Mouse (Mus musculus) neutrophil, adult 5-6 weeks (primary cell): ENCODE results near the gene Ccdc87. TPM values are rescaled to one million over a fixed set of nuclear protein-coding genes. Genes with fewer than 3 reads are reported as not detected.
"Not testable (repeated sequence)": the region's sequence is repeated elsewhere in the genome, so short reads cannot be mapped to it uniquely, and the experiment has no call there.

Source experiments
- ATAC-seq: fragments of 151-379, 151-347 bp; 2 replicates; pipeline ENCODE4 v1.8.0; 2017; ENCODE audit warnings: mild to moderate bottlenecking, moderate TSS enrichment; ENCODE audit not compliant: insufficient number of reproducible peaks, poor library complexity, low FRiP score, severe bottlenecking; ENCODE audit errors: extremely low read depth
- total RNA-seq: library from RNA; stranded (forward); fragments of 200-1000 nt; gene quantifications from 2 replicates; pipeline ENCODE4 v1.2.3, GENCODE M21; 2017

The Ccdc87 gene
- total RNA-seq, 1 experiment from 2014 or later = not detected

DNA sequence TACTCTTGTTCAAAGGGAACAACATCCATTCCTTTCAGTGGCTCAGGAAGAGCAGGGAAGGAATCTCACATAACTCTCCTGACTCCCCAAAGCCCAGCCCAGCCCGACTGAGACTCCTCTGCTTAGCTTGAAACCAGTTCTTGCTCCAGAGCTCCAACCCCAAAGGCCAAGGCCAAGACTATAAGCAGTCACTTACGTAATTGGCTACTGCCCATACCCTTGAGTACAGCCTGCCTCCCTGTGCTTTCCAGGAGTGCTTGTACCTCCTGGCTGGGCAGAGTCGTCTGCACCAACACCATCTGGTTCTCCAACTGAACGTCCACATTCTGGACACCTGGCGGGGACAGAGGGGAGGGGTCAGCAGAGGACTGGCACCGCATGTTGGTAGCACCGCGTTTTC, 5.2 kb upstream of the Ccdc87 start:
- no peak for ATAC-seq

- ATAC-seq = no peak
These were observed 3.1 kb upstream of the Ccdc87 start for GRCm38 (mm10) chr19:4836096-4836495.

DNA sequence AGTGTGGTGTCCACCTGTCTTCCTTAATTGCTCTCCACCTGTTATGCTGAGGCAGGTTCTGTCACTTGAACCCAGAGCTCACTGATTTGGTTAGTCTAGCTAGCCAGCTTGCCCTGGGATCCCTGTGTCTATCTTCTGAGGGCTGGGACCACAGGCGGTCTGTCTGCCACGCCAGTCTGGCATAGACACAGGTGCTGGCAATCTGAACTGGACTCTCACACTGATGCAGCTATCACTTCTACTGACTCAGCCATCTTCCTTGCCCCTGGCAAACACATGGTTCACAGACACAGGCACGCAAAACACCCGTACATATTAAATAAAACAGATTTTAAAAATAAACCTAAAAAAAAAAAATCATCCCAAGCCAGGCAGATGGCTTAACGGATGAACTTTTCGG, 2.1 kb upstream of the Ccdc87 start:
- no peak for ATAC-seq

GRCm38 (mm10) chr19:4838526-4839140, 533 bp upstream of the Ccdc87 start:
- no peak for ATAC-seq

DNA sequence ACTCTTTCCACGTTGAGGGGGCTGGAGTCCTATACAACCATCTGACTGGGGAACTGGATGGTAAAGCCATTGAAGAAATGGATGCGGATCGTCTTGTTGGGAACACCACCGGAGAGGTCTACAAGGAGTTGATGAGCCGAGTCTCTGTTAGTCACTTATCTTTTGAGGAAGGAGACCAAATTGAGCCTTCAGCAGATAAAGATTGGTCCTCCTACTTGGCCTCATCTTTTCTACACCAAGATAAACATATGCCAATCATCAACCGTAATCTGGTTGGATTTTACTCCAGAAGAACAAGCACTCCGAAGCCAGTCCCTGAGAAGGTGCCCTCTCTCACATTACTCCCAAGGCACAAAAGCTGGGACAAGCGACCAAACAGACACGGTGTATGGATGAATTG, 1.7 kb downstream of the Ccdc87 start:
- ATAC-seq = no peak

GRCm38 (mm10) chr19:4842611-4843010, 3.4 kb downstream of the Ccdc87 start:
- ATAC-seq = no peak

DNA sequence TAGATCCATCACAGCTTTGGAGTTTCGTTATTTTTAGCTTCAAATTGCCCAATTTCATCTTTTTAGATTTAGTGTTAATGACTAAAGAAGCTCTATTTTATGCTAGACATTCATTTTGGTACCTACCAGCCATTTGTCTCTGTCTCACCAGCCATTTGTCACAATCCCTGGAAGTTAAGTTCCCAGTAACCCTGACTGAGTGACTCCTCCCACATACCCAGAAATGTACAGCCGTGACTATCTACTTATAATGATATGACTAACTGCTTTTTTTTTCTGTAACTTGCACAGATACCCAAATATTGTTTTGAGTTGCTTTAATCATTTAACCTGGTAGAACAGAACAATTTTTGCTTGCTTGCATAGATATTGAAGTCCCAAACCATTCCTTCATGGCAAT, 6.7 kb downstream of the Ccdc87 start:
- no peak for ATAC-seq

DNA sequence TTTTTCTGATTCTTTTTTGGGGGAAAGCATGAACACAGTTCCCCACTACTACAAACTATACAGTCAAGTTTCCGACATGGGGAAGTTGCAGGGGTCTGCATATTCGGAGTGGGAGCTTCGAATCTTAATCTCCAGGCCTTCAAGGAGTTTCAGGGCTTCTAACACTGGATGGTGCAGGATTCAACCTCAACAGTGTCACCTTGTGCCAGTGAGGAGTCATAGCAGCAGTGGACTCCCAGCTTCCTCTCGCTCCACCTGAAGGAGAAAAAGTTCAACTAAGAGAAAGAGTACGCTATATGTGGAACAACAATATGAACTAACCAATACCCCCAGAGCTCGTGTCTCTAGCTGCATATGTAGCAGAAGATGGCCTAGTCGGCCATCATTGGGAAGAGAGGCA, 8.3 kb downstream of the Ccdc87 start:
- no peak for ATAC-seq

DNA sequence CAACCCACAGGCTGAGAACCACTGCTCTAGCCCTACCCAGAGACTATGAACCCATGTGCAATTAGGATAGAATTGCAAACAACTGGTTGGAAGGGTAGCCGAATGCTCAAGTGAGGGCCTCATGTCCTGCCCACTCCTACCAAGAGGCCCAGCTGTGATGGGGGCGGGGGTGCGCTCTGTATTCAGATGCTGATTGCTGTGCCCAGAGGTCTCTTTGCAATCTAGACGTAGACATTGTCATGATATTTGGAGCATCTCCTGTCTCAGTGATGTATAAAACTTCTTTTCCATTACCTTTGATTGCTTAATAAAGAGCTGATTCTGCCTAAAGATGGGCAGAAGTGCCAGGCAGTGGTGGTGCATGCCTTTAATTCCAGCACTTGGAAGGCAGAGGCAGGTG, 10.6 kb downstream of the Ccdc87 start:
- no peak for ATAC-seq

DNA sequence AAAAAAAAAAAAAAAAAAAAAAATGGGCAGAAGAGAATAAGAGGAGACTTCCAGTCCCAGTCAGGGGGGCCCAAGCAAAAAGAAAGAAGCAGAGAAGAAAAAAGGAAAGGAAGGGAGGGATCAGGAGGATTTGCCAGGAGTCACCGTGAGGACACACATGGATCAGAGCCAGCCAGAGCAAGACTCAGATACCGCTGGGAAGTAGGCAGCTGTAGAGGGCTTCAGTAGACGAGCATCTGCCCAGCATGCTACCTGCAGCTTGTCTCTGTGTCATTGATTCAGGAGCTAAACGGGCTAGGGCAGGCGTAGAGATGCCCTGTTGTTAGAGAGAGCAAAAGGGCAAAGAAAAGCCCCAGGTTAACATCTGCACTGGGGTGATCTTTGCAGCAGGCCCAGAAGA, 11.1 kb downstream of the Ccdc87 start:
- ATAC-seq = no peak

DNA sequence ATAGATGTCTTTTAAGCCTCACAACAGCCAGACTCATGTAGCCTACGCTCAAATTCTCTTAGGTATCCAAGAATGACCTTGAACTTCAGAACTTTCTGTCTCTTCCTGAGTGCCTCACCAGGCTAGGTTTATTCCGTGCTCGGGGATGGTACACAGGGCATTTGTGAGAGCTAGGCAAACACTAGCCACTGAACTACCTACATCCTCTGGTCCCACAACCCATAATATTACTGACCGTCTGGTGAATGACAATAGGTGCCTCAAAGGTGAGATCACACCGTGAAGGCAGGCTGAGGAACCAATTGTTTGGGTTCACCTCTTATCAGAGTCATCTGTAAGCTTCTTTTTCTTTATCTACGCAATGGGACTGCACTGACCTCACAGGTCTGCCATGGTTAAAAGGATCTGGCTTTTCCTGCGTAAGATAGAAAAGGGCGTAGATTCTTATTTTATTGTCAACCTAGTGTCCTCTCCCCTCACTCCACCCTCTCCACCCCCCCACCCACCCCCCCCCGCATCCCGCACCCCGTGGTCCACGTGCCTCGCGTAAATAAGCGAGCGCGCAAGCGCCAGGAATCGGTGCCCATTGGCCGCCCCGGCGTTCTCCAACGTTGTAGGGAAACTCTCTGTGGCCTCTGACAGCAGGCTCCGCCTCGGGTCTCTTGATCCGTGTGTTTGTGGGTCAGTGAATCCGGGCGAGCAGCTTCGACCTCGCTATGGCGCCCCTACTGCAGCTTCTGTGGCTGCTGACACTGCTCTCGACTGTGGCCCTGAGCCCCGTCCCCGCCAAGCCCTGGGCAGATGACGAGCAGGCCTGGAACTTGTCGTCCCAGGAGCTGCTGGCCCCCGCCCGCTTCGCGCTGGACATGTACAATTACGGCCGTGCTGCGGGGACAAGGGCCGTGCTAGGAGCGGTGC, 15.6 kb downstream of the Ccdc87 start, which contains the start of gene Ctsf:
Gene Ctsf, plus strand, starts transcription at position 579 of the 918 bp plus-strand sequence.
- ATAC-seq = no peak

DNA sequence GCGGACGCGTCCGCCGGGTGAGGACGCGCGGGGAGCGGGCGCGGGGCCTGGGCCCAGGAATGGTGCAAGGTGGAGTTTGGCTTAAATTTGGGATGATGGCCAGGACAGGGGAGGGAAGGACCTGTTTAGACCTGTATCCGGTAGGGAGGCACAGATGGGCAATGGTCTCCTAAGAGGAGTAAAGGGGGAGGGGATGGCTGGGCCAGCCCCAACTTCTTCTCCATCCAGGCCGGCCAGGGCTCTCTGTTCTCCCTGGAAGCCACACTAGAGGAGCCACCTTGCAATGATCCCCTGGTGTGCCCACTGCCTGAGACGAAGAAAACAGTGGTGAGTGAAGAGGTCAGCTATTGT, 16.3 kb downstream of the Ccdc87 start:
- no peak for ATAC-seq

DNA sequence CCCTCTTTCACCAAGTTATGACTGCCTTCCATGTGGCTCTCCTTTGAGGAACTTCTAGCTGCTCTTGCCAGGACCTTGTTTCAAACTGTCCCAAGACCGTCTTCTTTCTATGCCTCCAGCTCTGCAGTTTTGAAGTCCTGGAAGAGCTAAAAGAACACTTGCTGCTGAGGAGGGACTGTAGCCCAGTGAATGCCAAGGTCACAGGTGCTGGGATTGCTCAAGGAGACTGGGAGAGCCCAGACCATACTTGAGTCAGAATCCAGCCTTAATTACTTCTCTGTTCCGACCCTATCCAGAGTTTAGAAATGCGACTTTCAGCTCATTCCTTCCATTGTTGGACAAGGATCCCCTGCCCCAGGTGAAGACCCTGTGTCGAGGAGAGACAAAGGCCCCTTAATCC, 16.8 kb downstream of the Ccdc87 start:
- no peak for ATAC-seq

- ATAC-seq = no peak
These were observed 19.9 kb downstream of the Ccdc87 start for GRCm38 (mm10) chr19:4859081-4859480.

DNA sequence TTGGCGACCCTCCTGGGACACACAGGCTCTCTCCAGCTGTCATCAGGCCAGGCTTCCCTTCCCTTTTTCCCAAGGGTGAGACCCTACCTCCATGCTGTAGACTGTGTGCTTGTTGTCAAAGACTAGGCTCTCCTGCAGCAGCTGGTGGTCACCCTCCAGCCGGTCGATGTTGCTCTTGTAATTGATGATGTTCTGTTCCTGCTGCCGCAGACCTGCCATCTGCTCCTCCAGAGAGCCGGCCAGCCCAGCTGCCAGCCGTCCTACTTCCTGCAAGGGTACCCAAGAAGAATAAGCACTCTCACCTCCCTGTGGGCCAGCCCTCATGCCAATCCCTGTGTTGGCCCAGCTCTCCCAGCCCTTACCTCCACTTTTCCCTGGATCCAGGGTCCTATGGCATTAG, 23.9 kb downstream of the Ccdc87 start:
- no peak for ATAC-seq

DNA sequence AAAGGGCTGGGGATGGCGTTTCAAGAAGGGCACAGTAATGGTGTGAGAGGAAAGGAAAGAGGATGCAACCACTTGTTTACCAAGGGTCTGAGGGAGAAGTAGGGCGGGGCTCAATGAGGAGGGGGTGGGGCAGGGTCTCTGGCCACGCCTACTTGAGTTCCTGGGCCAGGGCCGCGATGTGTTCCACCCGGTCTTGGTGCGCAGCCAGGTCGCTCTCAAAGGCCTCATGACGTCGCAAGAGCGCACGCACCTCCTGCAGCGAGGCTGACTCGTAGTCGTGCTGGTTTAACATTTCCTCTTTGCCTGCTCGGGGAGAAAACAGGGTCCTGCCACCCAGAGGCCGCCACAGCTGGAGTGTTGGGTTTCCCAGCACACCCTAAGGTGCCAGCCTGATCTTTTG, 26.0 kb downstream of the Ccdc87 start:
- no peak for ATAC-seq

DNA sequence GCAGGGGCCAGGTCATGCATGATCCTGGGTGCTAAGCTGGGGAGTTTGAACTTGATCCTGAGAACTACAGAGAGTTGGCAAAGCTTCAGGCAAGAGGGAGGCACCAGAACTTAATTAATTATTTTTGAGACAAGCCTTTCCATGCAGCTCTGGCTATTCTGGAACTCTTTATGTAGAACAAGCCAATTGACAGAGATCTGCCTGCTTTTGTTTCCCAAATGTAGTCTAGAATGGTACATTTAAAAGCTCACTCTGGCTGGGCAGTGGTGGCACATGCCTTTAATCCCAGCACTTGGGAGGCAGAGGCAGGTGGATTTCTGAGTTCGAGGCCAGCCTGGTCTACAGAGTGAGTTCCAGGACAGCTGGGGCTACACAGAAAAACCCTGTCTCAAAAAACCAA, 35.4 kb downstream of the Ccdc87 start:
- ATAC-seq = not testable (repeated sequence)

DNA sequence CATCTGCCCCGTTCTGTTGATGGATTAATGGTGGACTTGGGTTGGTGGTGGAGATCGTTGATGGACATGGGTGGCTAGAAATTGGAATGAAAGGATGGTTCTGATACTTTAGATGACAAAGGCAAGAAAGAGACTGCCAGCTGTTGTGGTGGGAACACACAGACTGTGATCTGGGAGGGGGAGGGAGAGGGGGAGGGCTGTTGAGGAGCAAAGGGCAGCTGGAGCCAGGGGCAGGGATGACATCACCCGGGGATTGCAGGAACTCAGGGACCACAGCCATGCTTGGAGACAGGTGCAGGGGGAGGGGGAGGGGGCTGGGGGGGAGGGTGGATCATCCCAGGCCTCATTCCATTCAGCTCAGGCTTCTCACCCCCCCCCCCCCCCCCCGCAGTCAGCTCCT, 37.1 kb downstream of the Ccdc87 start:
- ATAC-seq = no peak

GRCm38 (mm10) chr19:4876755-4877154, 37.6 kb downstream of the Ccdc87 start:
- no peak for ATAC-seq

- ATAC-seq = no peak
These were observed 38.6 kb downstream of the Ccdc87 start, which contains the start of gene Actn3 for GRCm38 (mm10) chr19:4877785-4878184. TSS of gene Actn3 (minus strand) at chr19:4877909.
